Mouse (Mus musculus): ENCODE results near the gene Cep170b. TPM values are rescaled to one million over a fixed set of nuclear protein-coding genes. Genes with fewer than 3 reads are reported as not detected.

Gene Cep170b
- polyA plus RNA-seq, 1 experiment from 2014 or later = 9.5 TPM

GRCm38 (mm10) chr12:112760154-112760926 is 40.1 kb downstream of the Cep170b start, which contains the start of gene Pld4:
Gene Pld4 (plus strand): TSS chr12:112760655.
- Histone ChIP-seq H3K9me3 (ENCODE audit: control insufficient read depth, low read length) (no peaks in the 10 kb centered on the region), H3K27ac (replicated peaks; ENCODE audit: low read depth, low read length) (no peak within 1 kb of the TSS), H3K4me1 (ENCODE audit: control insufficient read depth, insufficient read depth, low read length) (no peaks in the 10 kb centered on the region), H3K36me3 (ENCODE audit: control insufficient read depth, insufficient read depth, low read length) (no peaks in the 10 kb centered on the region), H3K4me3 (ENCODE audit: low read depth, low read length) (no peak within 1 kb of the TSS), H3K4me2 (ENCODE audit: low read depth, severe bottlenecking) (no peak within 1 kb of the TSS), H3K9ac (ENCODE audit: low read length) (no peak within 1 kb of the TSS), H3K27me3 (ENCODE audit: control insufficient read depth, insufficient read depth, low read length) (no peaks in the 10 kb centered on the region)
- 46% methylated on average over 4 of the region's 4 CpGs for WGBS
- no peak for ATAC-seq (ENCODE audit: insufficient number of reproducible peaks, low FRiP score, low TSS enrichment, low read depth)
- no peak for DNase-seq (ENCODE audit: low spot score)

GRCm38 (mm10) chr12:112761411-112761810 is 41.2 kb downstream of the Cep170b start:
- Histone ChIP-seq H3K36me3 (ENCODE audit: control insufficient read depth, insufficient read depth, low read length) (no peaks in the 10 kb centered on the region), H3K4me3 (ENCODE audit: low read depth, low read length) (no peak overlapping the region), H3K4me2 (ENCODE audit: low read depth, severe bottlenecking) (no peak overlapping the region), H3K9me3 (ENCODE audit: control insufficient read depth, low read length) (no peaks in the 10 kb centered on the region), H3K27ac (replicated peaks; ENCODE audit: low read depth, low read length) (no peak overlapping the region), H3K4me1 (ENCODE audit: control insufficient read depth, insufficient read depth, low read length) (no peaks in the 10 kb centered on the region), H3K9ac (ENCODE audit: low read length) (no peak overlapping the region), H3K27me3 (ENCODE audit: control insufficient read depth, insufficient read depth, low read length) (no peaks in the 10 kb centered on the region)
- DNase-seq (ENCODE audit: low spot score) (no peak), ATAC-seq (ENCODE audit: insufficient number of reproducible peaks, low FRiP score, low TSS enrichment, low read depth) (no peak)
- WGBS = 87% methylated on average over 4 of the region's 4 CpGs

DNA sequence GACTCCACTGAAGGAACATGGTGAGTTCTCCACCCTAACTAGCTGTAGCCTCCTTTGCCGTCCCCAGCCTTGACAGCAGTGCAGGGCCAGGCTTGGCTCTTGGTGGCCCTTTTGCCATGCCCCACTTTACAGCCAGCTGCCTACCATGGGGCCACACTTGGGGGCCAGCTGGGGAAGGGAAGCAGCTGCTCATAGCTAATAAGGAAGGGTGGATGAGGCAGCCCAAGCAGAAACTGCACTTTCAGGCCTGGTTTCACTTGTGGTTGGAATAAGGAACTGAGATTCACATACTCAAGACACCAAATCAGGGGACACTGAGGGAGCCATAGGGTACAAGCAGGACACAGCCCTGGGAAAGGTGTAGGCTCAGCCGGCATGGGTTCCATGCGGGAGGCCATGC is 41.8 kb downstream of the Cep170b start:
- 86% methylated on average over 3 of the region's 3 CpGs for WGBS
- Histone ChIP-seq H3K27ac (replicated peaks; ENCODE audit: low read depth, low read length) (no peak overlapping the region), H3K9ac (ENCODE audit: low read length) (no peak overlapping the region), H3K9me3 (ENCODE audit: control insufficient read depth, low read length) (no peaks in the 10 kb centered on the region), H3K4me1 (ENCODE audit: control insufficient read depth, insufficient read depth, low read length) (no peaks in the 10 kb centered on the region), H3K4me2 (ENCODE audit: low read depth, severe bottlenecking) (no peak overlapping the region), H3K27me3 (ENCODE audit: control insufficient read depth, insufficient read depth, low read length) (no peaks in the 10 kb centered on the region), H3K4me3 (ENCODE audit: low read depth, low read length) (no peak overlapping the region), H3K36me3 (ENCODE audit: control insufficient read depth, insufficient read depth, low read length) (no peaks in the 10 kb centered on the region)
- no peak for ATAC-seq (ENCODE audit: insufficient number of reproducible peaks, low FRiP score, low TSS enrichment, low read depth)
- no peak for DNase-seq (ENCODE audit: low spot score)

DNA sequence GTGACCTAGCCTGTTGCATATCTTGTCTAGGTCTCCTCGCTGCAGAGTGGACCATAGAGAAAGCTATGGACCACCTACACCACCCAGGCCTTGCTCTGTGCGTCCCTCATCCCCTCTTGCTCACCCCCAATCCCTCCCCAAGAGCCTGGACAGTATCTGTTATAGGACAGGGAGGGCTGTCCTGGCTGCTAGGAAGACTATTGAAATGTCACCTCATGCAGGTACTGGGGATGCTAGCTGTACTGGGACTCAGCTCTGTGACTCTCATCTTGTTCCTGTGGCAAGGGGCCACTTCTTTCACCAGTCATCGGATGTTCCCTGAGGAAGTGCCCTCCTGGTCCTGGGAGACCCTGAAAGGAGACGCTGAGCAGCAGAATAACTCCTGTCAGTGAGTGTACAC is 42.9 kb downstream of the Cep170b start:
- WGBS = 82% methylated on average over 4 of the region's 4 CpGs

GRCm38 (mm10) chr12:112764141-112764540 is 43.9 kb downstream of the Cep170b start:
- no peak for DNase-seq (ENCODE audit: low spot score)
- H3K4me1 ChIP-seq (ENCODE audit: control insufficient read depth, insufficient read depth, low read length) = no peaks in the 10 kb centered on the region
- no peaks in the 10 kb centered on the region for H3K36me3 ChIP-seq (ENCODE audit: control insufficient read depth, insufficient read depth, low read length)
- no peaks in the 10 kb centered on the region for H3K27me3 ChIP-seq (ENCODE audit: control insufficient read depth, insufficient read depth, low read length)
- ATAC-seq (ENCODE audit: insufficient number of reproducible peaks, low FRiP score, low TSS enrichment, low read depth) = no peak
- no peak overlapping the region for H3K4me2 ChIP-seq (ENCODE audit: low read depth, severe bottlenecking)
- H3K9ac ChIP-seq (ENCODE audit: low read length) = no peak overlapping the region
- H3K9me3 ChIP-seq (ENCODE audit: control insufficient read depth, low read length) = no peaks in the 10 kb centered on the region
- H3K27ac ChIP-seq (replicated peaks; ENCODE audit: low read depth, low read length) = no peak overlapping the region
- H3K4me3 ChIP-seq (ENCODE audit: low read depth, low read length) = no peak overlapping the region
- WGBS = 79% methylated on average over 5 of the region's 5 CpGs

More for the DNA sequence above, 42.9 kb downstream of the Cep170b start:
- DNase-seq (ENCODE audit: low spot score) = no peak
- ATAC-seq (ENCODE audit: insufficient number of reproducible peaks, low FRiP score, low TSS enrichment, low read depth) = no peak
- H3K9ac ChIP-seq (ENCODE audit: low read length) = no peak overlapping the region
- H3K36me3 ChIP-seq (ENCODE audit: control insufficient read depth, insufficient read depth, low read length) = no peaks in the 10 kb centered on the region
- no peak overlapping the region for H3K4me3 ChIP-seq (ENCODE audit: low read depth, low read length)
- no peak overlapping the region for H3K27ac ChIP-seq (replicated peaks; ENCODE audit: low read depth, low read length)
- H3K27me3 ChIP-seq (ENCODE audit: control insufficient read depth, insufficient read depth, low read length) = no peaks in the 10 kb centered on the region
- no peak overlapping the region for H3K4me2 ChIP-seq (ENCODE audit: low read depth, severe bottlenecking)
- no peaks in the 10 kb centered on the region for H3K4me1 ChIP-seq (ENCODE audit: control insufficient read depth, insufficient read depth, low read length)
- H3K9me3 ChIP-seq (ENCODE audit: control insufficient read depth, low read length) = no peaks in the 10 kb centered on the region

GRCm38 (mm10) chr12:112764991-112765390 is 44.7 kb downstream of the Cep170b start:
- ATAC-seq (ENCODE audit: insufficient number of reproducible peaks, low FRiP score, low TSS enrichment, low read depth) = no peak
- DNase-seq (ENCODE audit: low spot score) = no peak
- H3K9me3 ChIP-seq (ENCODE audit: control insufficient read depth, low read length) = no peaks in the 10 kb centered on the region

GRCm38 (mm10) chr12:112766586-112766985 is 46.3 kb downstream of the Cep170b start:
- H3K9me3 ChIP-seq (ENCODE audit: control insufficient read depth, low read length) = no peaks in the 10 kb centered on the region
- H3K4me2 ChIP-seq (ENCODE audit: low read depth, severe bottlenecking) = no peak overlapping the region
- no peak overlapping the region for H3K9ac ChIP-seq (ENCODE audit: low read length)
- H3K27me3 ChIP-seq (ENCODE audit: control insufficient read depth, insufficient read depth, low read length) = no peaks in the 10 kb centered on the region
- 89% methylated on average over 7 of the region's 7 CpGs for WGBS
- ATAC-seq (ENCODE audit: insufficient number of reproducible peaks, low FRiP score, low TSS enrichment, low read depth) (no peak), DNase-seq (ENCODE audit: low spot score) (no peak)
- H3K4me3 ChIP-seq (ENCODE audit: low read depth, low read length) = no peak overlapping the region
- no peaks in the 10 kb centered on the region for H3K4me1 ChIP-seq (ENCODE audit: control insufficient read depth, insufficient read depth, low read length)
- no peaks in the 10 kb centered on the region for H3K36me3 ChIP-seq (ENCODE audit: control insufficient read depth, insufficient read depth, low read length)
- H3K27ac ChIP-seq (replicated peaks; ENCODE audit: low read depth, low read length) = no peak overlapping the region

More at GRCm38 (mm10) chr12:112764991-112765390, 44.7 kb downstream of the Cep170b start:
- Histone ChIP-seq H3K4me2 (ENCODE audit: low read depth, severe bottlenecking) (no peak overlapping the region), H3K27me3 (ENCODE audit: control insufficient read depth, insufficient read depth, low read length) (no peaks in the 10 kb centered on the region), H3K36me3 (ENCODE audit: control insufficient read depth, insufficient read depth, low read length) (no peaks in the 10 kb centered on the region), H3K4me3 (ENCODE audit: low read depth, low read length) (no peak overlapping the region), H3K4me1 (ENCODE audit: control insufficient read depth, insufficient read depth, low read length) (no peaks in the 10 kb centered on the region), H3K27ac (replicated peaks; ENCODE audit: low read depth, low read length) (no peak overlapping the region), H3K9ac (ENCODE audit: low read length) (no peak overlapping the region)
- WGBS = 89% methylated on average over 7 of the region's 7 CpGs

GRCm38 (mm10) chr12:112767036-112767890 is 47.0 kb downstream of the Cep170b start:
- Histone ChIP-seq H3K9me3 (ENCODE audit: control insufficient read depth, low read length) (no peaks in the 10 kb centered on the region), H3K36me3 (ENCODE audit: control insufficient read depth, insufficient read depth, low read length) (no peaks in the 10 kb centered on the region), H3K27me3 (ENCODE audit: control insufficient read depth, insufficient read depth, low read length) (no peaks in the 10 kb centered on the region), H3K9ac (ENCODE audit: low read length) (no peak overlapping the region), H3K27ac (replicated peaks; ENCODE audit: low read depth, low read length) (no peak overlapping the region), H3K4me3 (ENCODE audit: low read depth, low read length) (no peak overlapping the region), H3K4me2 (ENCODE audit: low read depth, severe bottlenecking) (no peak overlapping the region), H3K4me1 (ENCODE audit: control insufficient read depth, insufficient read depth, low read length) (no peaks in the 10 kb centered on the region)
- ATAC-seq (ENCODE audit: insufficient number of reproducible peaks, low FRiP score, low TSS enrichment, low read depth) = no peak
- 89% methylated on average over 16 of the region's 16 CpGs for WGBS
- DNase-seq (ENCODE audit: low spot score) = no peak
